Mouse (Mus musculus): Measurements from ENCODE around the gene Dnaaf5. TPM values are rescaled to one million over a fixed set of nuclear protein-coding genes. Genes with fewer than 3 reads are reported as not detected.

The Dnaaf5 gene
- polyA plus RNA-seq, 2 experiments = 5.3 to 15.1 TPM

DNA sequence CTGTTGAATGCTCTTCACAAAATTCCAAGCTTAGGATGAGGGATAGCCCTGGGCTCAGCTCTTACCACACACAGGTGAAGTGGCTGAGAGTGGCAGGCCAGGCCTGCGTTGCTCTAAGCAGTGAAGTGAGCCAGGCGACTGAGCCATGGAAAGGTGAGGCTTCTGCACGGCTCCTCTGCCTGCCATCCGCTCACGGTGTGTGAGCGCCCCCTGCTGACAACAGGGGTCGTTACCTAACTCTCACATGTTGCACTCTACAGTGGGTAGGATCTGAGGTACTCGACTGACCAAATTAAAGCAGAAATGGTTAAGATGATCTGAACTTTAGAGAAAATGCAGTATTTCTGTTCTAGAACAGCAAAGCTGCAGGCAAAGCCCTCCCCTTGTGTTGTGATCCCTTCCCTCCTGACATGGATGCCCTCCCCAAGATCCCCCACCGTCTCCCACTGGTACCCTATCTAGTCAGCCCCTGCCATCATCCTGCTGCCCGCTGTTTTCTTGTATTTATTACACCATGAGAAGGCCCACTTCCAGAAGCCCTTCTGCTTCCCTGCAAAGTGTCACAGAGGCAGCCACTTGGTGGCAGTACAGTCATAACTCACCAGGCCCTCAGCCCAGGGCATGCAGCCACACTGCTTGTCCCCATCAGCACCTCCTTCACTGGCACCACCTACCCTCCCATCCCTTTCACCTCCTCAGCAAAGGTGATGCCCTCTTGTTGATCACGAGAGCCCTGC, 29.0 kb downstream of the Dnaaf5 start:
- H3K4me3 ChIP-seq (replicated peaks; ENCODE audit: low read length) = no peak overlapping the region
- H3K27ac ChIP-seq (replicated peaks; ENCODE audit: low read depth, low read length) = no peak overlapping the region
- no peak overlapping the region for H3K9ac ChIP-seq (ENCODE audit: low read depth, low read length, severe bottlenecking)
- no peaks in the 10 kb centered on the region for H3K9me3 ChIP-seq (ENCODE audit: control insufficient read depth, low read length)
- WGBS = 26% methylated on average over 11 of the region's 11 CpGs
- no peak overlapping the region for H3K4me2 ChIP-seq (replicated peaks; ENCODE audit: low read depth, low read length, severe bottlenecking)
- ATAC-seq (ENCODE audit: low FRiP score, low read depth) (peak; percentile 81), DNase-seq (ENCODE audit: low spot score) (peak; percentile 73)
- H3K27me3 ChIP-seq (ENCODE audit: control insufficient read depth, insufficient read depth, low read length) = no peaks in the 10 kb centered on the region
- peaks cover 20% of the 10 kb centered on the region for H3K4me1 ChIP-seq (ENCODE audit: control insufficient read depth, insufficient read depth, low read length)
- peaks cover 48% of the 10 kb centered on the region for H3K36me3 ChIP-seq (ENCODE audit: control insufficient read depth, insufficient read depth, low read length)
- no peak for TF ChIP-seq POLR2A (IDR thresholded peaks at IDR 0.05; ENCODE audit: borderline replicate concordance, extremely low read depth, insufficient read depth, insufficient read length)

DNA sequence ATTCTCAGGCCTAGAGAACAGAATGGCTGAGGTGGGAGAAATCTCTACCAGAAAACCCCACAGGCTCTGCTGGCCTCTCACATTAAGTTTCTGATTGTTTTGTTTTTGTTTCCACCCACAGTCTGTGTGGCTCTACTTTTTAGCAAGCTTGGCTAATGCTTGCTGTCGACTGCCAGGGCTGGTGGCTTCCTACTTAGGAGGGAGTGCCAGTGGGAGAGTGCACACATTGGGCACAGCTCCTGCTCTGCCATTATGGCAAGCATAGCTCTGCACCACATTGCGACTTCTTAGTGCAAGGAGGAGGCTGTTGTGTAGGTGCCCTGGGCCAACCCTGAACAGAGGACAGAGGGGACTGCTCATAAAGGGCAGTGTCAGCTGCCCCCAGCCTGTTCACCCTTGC, 33.1 kb downstream of the Dnaaf5 start:
- ATAC-seq (ENCODE audit: low FRiP score, low read depth) (no peak), DNase-seq (ENCODE audit: low spot score) (no peak)
- Histone ChIP-seq H3K36me3 (ENCODE audit: control insufficient read depth, insufficient read depth, low read length) (peaks cover 69% of the 10 kb centered on the region), H3K27ac (replicated peaks; ENCODE audit: low read depth, low read length) (no peak overlapping the region), H3K9ac (ENCODE audit: low read depth, low read length, severe bottlenecking) (no peak overlapping the region), H3K27me3 (ENCODE audit: control insufficient read depth, insufficient read depth, low read length) (no peaks in the 10 kb centered on the region), H3K4me1 (ENCODE audit: control insufficient read depth, insufficient read depth, low read length) (no peaks in the 10 kb centered on the region), H3K4me3 (replicated peaks; ENCODE audit: low read length) (no peak overlapping the region), H3K4me2 (replicated peaks; ENCODE audit: low read depth, low read length, severe bottlenecking) (no peak overlapping the region), H3K9me3 (ENCODE audit: control insufficient read depth, low read length) (no peaks in the 10 kb centered on the region)
- WGBS = 88% methylated on average over 2 of the region's 2 CpGs
- TF ChIP-seq POLR2A (IDR thresholded peaks at IDR 0.05; ENCODE audit: borderline replicate concordance, extremely low read depth, insufficient read depth, insufficient read length) = no peak

DNA sequence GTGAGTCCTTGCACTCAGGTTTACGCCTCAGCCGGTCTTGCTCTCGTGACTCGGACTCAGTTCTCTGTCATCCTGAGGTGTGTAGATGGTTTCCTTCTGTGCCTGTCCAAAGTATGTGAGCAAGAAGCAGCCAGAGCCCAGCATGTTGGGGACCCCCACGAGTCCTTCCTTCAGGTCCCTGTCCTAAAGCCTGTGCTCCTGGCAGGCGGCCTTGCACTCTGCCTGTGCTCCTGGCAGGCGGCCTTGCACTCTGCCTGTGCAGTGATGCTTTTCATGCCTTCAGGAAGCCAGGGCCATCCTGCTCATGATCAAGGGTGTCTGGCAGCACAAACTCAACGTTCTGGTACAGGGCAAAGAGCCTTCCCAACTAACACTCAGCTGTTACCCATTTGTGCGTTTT, 33.6 kb downstream of the Dnaaf5 start:
- no peaks in the 10 kb centered on the region for H3K27me3 ChIP-seq (ENCODE audit: control insufficient read depth, insufficient read depth, low read length)
- H3K4me2 ChIP-seq (replicated peaks; ENCODE audit: low read depth, low read length, severe bottlenecking) = no peak overlapping the region
- no peak for DNase-seq (ENCODE audit: low spot score)
- 88% methylated on average over 9 of the region's 9 CpGs for WGBS
- TF ChIP-seq POLR2A (IDR thresholded peaks at IDR 0.05; ENCODE audit: borderline replicate concordance, extremely low read depth, insufficient read depth, insufficient read length) = no peak
- no peaks in the 10 kb centered on the region for H3K9me3 ChIP-seq (ENCODE audit: control insufficient read depth, low read length)
- no peak overlapping the region for H3K9ac ChIP-seq (ENCODE audit: low read depth, low read length, severe bottlenecking)
- no peaks in the 10 kb centered on the region for H3K4me1 ChIP-seq (ENCODE audit: control insufficient read depth, insufficient read depth, low read length)
- H3K27ac ChIP-seq (replicated peaks; ENCODE audit: low read depth, low read length) = no peak overlapping the region
- peaks cover 64% of the 10 kb centered on the region for H3K36me3 ChIP-seq (ENCODE audit: control insufficient read depth, insufficient read depth, low read length)
- no peak overlapping the region for H3K4me3 ChIP-seq (replicated peaks; ENCODE audit: low read length)
- ATAC-seq (ENCODE audit: low FRiP score, low read depth) = no peak

DNA sequence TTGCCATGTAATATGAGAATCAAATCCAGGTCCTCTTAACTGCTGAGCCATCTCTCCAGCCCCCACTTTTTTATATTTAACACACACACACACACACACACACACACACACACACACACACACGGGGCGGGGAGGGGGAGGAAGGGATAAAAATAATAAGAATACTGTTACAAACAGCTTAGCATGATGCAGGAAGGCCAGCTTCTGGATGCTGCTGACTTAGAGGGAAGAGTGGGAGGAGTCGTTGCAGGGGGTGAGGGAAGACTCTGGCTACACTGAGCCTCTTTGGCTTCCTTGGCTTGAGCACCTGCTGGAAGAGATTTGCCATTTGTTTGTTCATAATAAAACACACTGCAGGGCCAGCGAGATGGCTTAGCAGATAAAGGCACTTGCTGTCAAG, 34.9 kb downstream of the Dnaaf5 start:
- H3K9ac ChIP-seq (ENCODE audit: low read depth, low read length, severe bottlenecking) = no peak overlapping the region
- H3K27ac ChIP-seq (replicated peaks; ENCODE audit: low read depth, low read length) = no peak overlapping the region
- H3K9me3 ChIP-seq (ENCODE audit: control insufficient read depth, low read length) = no peaks in the 10 kb centered on the region
- no peak for TF ChIP-seq POLR2A (IDR thresholded peaks at IDR 0.05; ENCODE audit: borderline replicate concordance, extremely low read depth, insufficient read depth, insufficient read length)
- H3K4me1 ChIP-seq (ENCODE audit: control insufficient read depth, insufficient read depth, low read length) = no peaks in the 10 kb centered on the region
- WGBS = 97% methylated on average over 4 of the region's 4 CpGs
- DNase-seq (ENCODE audit: low spot score) (no peak), ATAC-seq (ENCODE audit: low FRiP score, low read depth) (no peak)
- H3K27me3 ChIP-seq (ENCODE audit: control insufficient read depth, insufficient read depth, low read length) = no peaks in the 10 kb centered on the region
- H3K4me3 ChIP-seq (replicated peaks; ENCODE audit: low read length) = no peak overlapping the region
- peaks cover 64% of the 10 kb centered on the region for H3K36me3 ChIP-seq (ENCODE audit: control insufficient read depth, insufficient read depth, low read length)
- no peak overlapping the region for H3K4me2 ChIP-seq (replicated peaks; ENCODE audit: low read depth, low read length, severe bottlenecking)

DNA sequence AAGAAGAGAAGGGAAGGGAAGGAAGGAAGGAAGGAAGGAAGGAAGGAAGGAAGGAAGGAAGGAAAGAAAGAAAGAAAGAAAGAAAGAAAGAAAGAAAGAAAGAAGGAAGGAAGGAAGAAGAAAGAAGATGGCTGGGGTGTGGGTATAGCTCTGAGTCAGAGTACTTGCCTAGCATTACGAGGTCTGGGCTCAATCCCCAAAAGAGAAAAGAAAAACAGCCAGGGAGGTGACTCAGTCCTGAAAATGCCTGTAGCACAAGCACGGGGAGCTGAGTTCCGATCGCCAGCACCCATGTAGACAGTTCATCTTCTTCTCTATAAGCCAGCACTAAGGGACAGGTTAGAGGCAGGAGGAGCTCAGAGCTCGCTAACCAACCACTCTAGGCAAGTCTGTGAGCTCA, 39.7 kb downstream of the Dnaaf5 start:
- Histone ChIP-seq H3K9me3 (ENCODE audit: control insufficient read depth, low read length) (no peaks in the 10 kb centered on the region), H3K4me2 (replicated peaks; ENCODE audit: low read depth, low read length, severe bottlenecking) (no peak overlapping the region), H3K4me3 (replicated peaks; ENCODE audit: low read length) (no peak overlapping the region), H3K9ac (ENCODE audit: low read depth, low read length, severe bottlenecking) (no peak overlapping the region), H3K27me3 (ENCODE audit: control insufficient read depth, insufficient read depth, low read length) (no peaks in the 10 kb centered on the region), H3K36me3 (ENCODE audit: control insufficient read depth, insufficient read depth, low read length) (peaks cover 30% of the 10 kb centered on the region), H3K4me1 (ENCODE audit: control insufficient read depth, insufficient read depth, low read length) (no peaks in the 10 kb centered on the region), H3K27ac (replicated peaks; ENCODE audit: low read depth, low read length) (no peak overlapping the region)
- 93% methylated on average over 5 of the region's 5 CpGs for WGBS
- no peak for ATAC-seq (ENCODE audit: low FRiP score, low read depth)
- no peak for TF ChIP-seq POLR2A (IDR thresholded peaks at IDR 0.05; ENCODE audit: borderline replicate concordance, extremely low read depth, insufficient read depth, insufficient read length)
- no peak for DNase-seq (ENCODE audit: low spot score)

Data from limb, embryonic 14.5 days (tissue).